Mouse (Mus musculus) brain, embryonic 18.5 days (tissue): ENCODE results near the gene Kcp.

ENCODE experiments used
- DNase-seq: peaks from one replicate; pipeline ENCODE4 v3.0.0-alpha.2; 2012; ENCODE audit warnings: low read depth, low spot score

Kcp gene

GRCm38 (mm10) chr6:29463388-29463787 lies 44.4 kb downstream of the Kcp start:
- no peak for DNase-seq

- DNase-seq, result no peak
Measured at GRCm38 (mm10) chr6:29461502-29461901, 46.2 kb downstream of the Kcp start.

GRCm38 (mm10) chr6:29450667-29451066 lies 57.1 kb downstream of the Kcp start:
- DNase-seq, result no peak

- no peak for DNase-seq
Measured at GRCm38 (mm10) chr6:29449858-29450257, 57.9 kb downstream of the Kcp start.

- no peak for DNase-seq
Measured at GRCm38 (mm10) chr6:29445354-29445753, 62.4 kb downstream of the Kcp start.

- no peak for DNase-seq
Measured at GRCm38 (mm10) chr6:29444773-29445172, 63.0 kb downstream of the Kcp start.

GRCm38 (mm10) chr6:29439789-29440188 lies 68.0 kb downstream of the Kcp start:
- no peak for DNase-seq

- no peak for DNase-seq
Measured at GRCm38 (mm10) chr6:29439251-29439650, 68.5 kb downstream of the Kcp start.

GRCm38 (mm10) chr6:29436461-29436934 lies 71.3 kb downstream of the Kcp start:
- DNase-seq, result no peak

- no peak for DNase-seq
Measured at GRCm38 (mm10) chr6:29435940-29436451, 71.8 kb downstream of the Kcp start.

GRCm38 (mm10) chr6:29434911-29435691 lies 72.7 kb downstream of the Kcp start:
- DNase-seq, result no peak

- no peak for DNase-seq
Measured at GRCm38 (mm10) chr6:29433804-29434795, 73.7 kb downstream of the Kcp start.

GRCm38 (mm10) chr6:29433038-29433803 lies 74.5 kb downstream of the Kcp start, which contains the start of gene Flnc:
Gene Flnc, plus strand, starts transcription at chr6:29433256.
- no peak for DNase-seq

- no peak for DNase-seq
Measured at GRCm38 (mm10) chr6:29432676-29433037, 75.1 kb downstream of the Kcp start.

GRCm38 (mm10) chr6:29432156-29432555 lies 75.6 kb downstream of the Kcp start:
- DNase-seq, result no peak

GRCm38 (mm10) chr6:29431473-29431872 lies 76.3 kb downstream of the Kcp start:
- DNase-seq, result no peak

- DNase-seq, result no peak
Measured at GRCm38 (mm10) chr6:29430681-29431420, 76.9 kb downstream of the Kcp start.

- DNase-seq, result no peak
Measured at GRCm38 (mm10) chr6:29428171-29428570, 79.6 kb downstream of the Kcp start.

- DNase-seq, result no peak
Measured at GRCm38 (mm10) chr6:29426331-29426730, 81.4 kb downstream of the Kcp start.

GRCm38 (mm10) chr6:29425118-29425517 lies 82.6 kb downstream of the Kcp start:
- no peak for DNase-seq
